Mouse (Mus musculus): Measurements from ENCODE around the gene Opn3. TPM values are rescaled to one million over a fixed set of nuclear protein-coding genes. Genes with fewer than 3 reads are reported as not detected.

Gene Opn3
- total and polyA plus RNA-seq, 3 experiments, result 0.50 to 2.2 TPM; not detected in 1

- TF ChIP-seq MYB (IDR thresholded peaks at IDR 0.05; ENCODE audit: low read depth, low read length) (no peak), USF1 (IDR thresholded peaks at IDR 0.05; ENCODE audit: low read depth, low read length) (no peak), MAX (IDR thresholded peaks at IDR 0.05; ENCODE audit: low read length) (no peak), CHD2 (IDR thresholded peaks at IDR 0.05; ENCODE audit: low read length) (peak; percentile 52), JUND (IDR thresholded peaks at IDR 0.05; ENCODE audit: low read depth, low read length) (no peak)
Measured at GRCm38 (mm10) chr1:175631721-175632221, 60.8 kb downstream of the Opn3 start (continued).

- peaks cover 2 to 14% of the 10 kb centered on the region in 2 experiments for H3K4me1 ChIP-seq (ENCODE audit: control insufficient read depth in 1 of 2, insufficient read depth in 2 of 2, low read length in 2 of 2)
- DNase-seq (ENCODE audit: low read depth, low spot score), result peak; percentile 65
- TF ChIP-seq CTCF (IDR thresholded peaks at IDR 0.05 in 2 of 3, conservative IDR thresholded peaks at IDR 0.05 in 1 of 3; ENCODE audit: control insufficient read depth in 1 of 3, insufficient read depth in 1 of 3, low read depth in 2 of 3, low read length in 3 of 3, poor library complexity in 1 of 3, severe bottlenecking in 1 of 3) (no peak), NRF1 (IDR thresholded peaks at IDR 0.05; ENCODE audit: insufficient read depth, low read depth, low read length, poor library complexity, severe bottlenecking) (no peak), GABPA (IDR thresholded peaks at IDR 0.05; ENCODE audit: low read depth, low read length) (peak; percentile 61; the same call in 1 of the 2 replicates), E2F4 (IDR thresholded peaks at IDR 0.05; ENCODE audit: borderline replicate concordance, low read depth, low read length) (no peak), MYB (IDR thresholded peaks at IDR 0.05; ENCODE audit: low read depth, low read length) (no peak), EP300 (IDR thresholded peaks at IDR 0.05; ENCODE audit: low read depth in 1 of 2, low read length in 2 of 2) (peak; percentile 46 to 66; a peak in 3 of 4 replicates), HCFC1 (IDR thresholded peaks at IDR 0.05; ENCODE audit: low read depth, low read length) (no peak), ETS1 (IDR thresholded peaks at IDR 0.05; ENCODE audit: low read depth, low read length) (peak; percentile 52; the same call in 1 of the 2 replicates), GATA1 (IDR thresholded peaks at IDR 0.05; ENCODE audit: low read depth, low read length) (peak; percentile 56), MXI1 (IDR thresholded peaks at IDR 0.05; ENCODE audit: low read depth, low read length) (0 out of 2 replicates have a peak, but pooled peaks have one; percentile 8), TCF12 (IDR thresholded peaks at IDR 0.05; ENCODE audit: low read depth, low read length) (peak; percentile 39; the same call in 1 of the 2 replicates), POLR2A (IDR thresholded peaks at IDR 0.05; ENCODE audit: control insufficient read depth in 1 of 2, insufficient read depth in 1 of 2, low read depth in 1 of 2, low read length in 2 of 2, poor library complexity in 1 of 2) (no peak), TBP (IDR thresholded peaks at IDR 0.05; ENCODE audit: low read depth, low read length) (no peak; the same call in 1 of the 2 replicates), MAX (IDR thresholded peaks at IDR 0.05; ENCODE audit: low read length) (no peak), MAFK (IDR thresholded peaks at IDR 0.05; ENCODE audit: borderline replicate concordance, low read depth, low read length) (no peak), RCOR1 (IDR thresholded peaks at IDR 0.05; ENCODE audit: low read depth, low read length) (peak; percentile 72; the same call in 1 of the 2 replicates), USF2 (IDR thresholded peaks at IDR 0.05; ENCODE audit: borderline replicate concordance in 1 of 2, insufficient read depth in 1 of 2, low read depth in 1 of 2, low read length in 2 of 2) (no peak), TAL1 (IDR thresholded peaks at IDR 0.05; ENCODE audit: low read length) (peak; percentile 10; the same call in 1 of the 2 replicates), NELFE (IDR thresholded peaks at IDR 0.05; ENCODE audit: low read depth, low read length) (no peak)
- no peak overlapping the region; the same call in 1 of the 2 replicates for H3K27ac ChIP-seq (ENCODE audit: control insufficient read depth, low read depth, low read length)
- peak overlapping the region in 1 of 2 experiments; percentile 79; a peak in 2 of 4 replicates for H3K4me3 ChIP-seq (ENCODE audit: control insufficient read depth in 1 of 2, insufficient read depth in 1 of 2, low read depth in 2 of 2, low read length in 2 of 2)
- H3K36me3 ChIP-seq (ENCODE audit: control insufficient read depth in 1 of 2, insufficient read depth in 2 of 2, low read length in 2 of 2), result peaks cover 0 to 9% of the 10 kb centered on the region in 2 experiments; a peak in 2 of 4 replicates
- H3K79me2 ChIP-seq (ENCODE audit: control insufficient read depth, insufficient read depth, low read length, poor library complexity), result no peaks in the 10 kb centered on the region; the same call in 1 of the 2 replicates
- no peaks in the 10 kb centered on the region for H3K9me3 ChIP-seq (replicated peaks; ENCODE audit: insufficient read depth, low read length)
- H3K27me3 ChIP-seq (ENCODE audit: control insufficient read depth in 1 of 2, insufficient read depth in 2 of 2, low read length in 2 of 2), result no peaks in the 10 kb centered on the region
- no peak overlapping the region for H3K9ac ChIP-seq (ENCODE audit: control insufficient read depth, low read depth, low read length, poor library complexity, severe bottlenecking)
Measured at GRCm38 (mm10) chr1:175631080-175631479, 61.5 kb downstream of the Opn3 start.
